Mouse (Mus musculus): ENCODE data around the gene Ptprk.

GRCm38 (mm10) chr10:28105247-28105646, 30.6 kb downstream of the Ptprk start:
- TF ChIP-seq CTCF (IDR thresholded peaks at IDR 0.05) (no peak), EP300 (IDR thresholded peaks at IDR 0.05) (no peak)

Measured in lung, postnatal 0 days (tissue).